Mouse (Mus musculus) G1E (cell line): Measurements from ENCODE around the gene H2-DMb1. TPM values are rescaled to one million over a fixed set of nuclear protein-coding genes. Genes with fewer than 3 reads are reported as not detected.

Experiments
- ATAC-seq: 2 replicates; pipeline ENCODE4 v1.8.0; 2016; ENCODE audit warnings: mild to moderate bottlenecking; ENCODE audit not compliant: insufficient number of reproducible peaks, poor library complexity, low FRiP score, severe bottlenecking; ENCODE audit errors: extremely low read depth
- DNase-seq: peaks from one replicate; pipeline ENCODE4 v3.0.0; 2012; ENCODE audit warnings: low spot score
- H3K27me3 ChIP-seq: 2 replicates; pipeline ENCODE4 v1.6.1; 2012; ENCODE audit warnings: mild to moderate bottlenecking, low read length, inconsistent platforms; ENCODE audit not compliant: insufficient read depth
- H3K36me3 ChIP-seq: replicated peaks from 2 replicates; pipeline ENCODE3; 2012; ENCODE audit warnings: mild to moderate bottlenecking, inconsistent platforms
- H3K4me1 ChIP-seq: 2 replicates; pipeline ENCODE4 v1.6.1; 2012; ENCODE audit warnings: low read depth, low read length, inconsistent platforms, mixed read lengths; ENCODE audit not compliant: insufficient read depth
- H3K4me3 ChIP-seq: 2 replicates; pipeline ENCODE4 v1.5.1; 2012; ENCODE audit warnings: low read depth, mild to moderate bottlenecking, inconsistent platforms, low read length, moderate library complexity, mixed read lengths
- H3K9me3 ChIP-seq: replicated peaks from 2 replicates; pipeline ENCODE4 v1.6.1; 2012; ENCODE audit warnings: inconsistent platforms
- CTCF ChIP-seq: IDR thresholded peaks from 2 replicates; pipeline ENCODE4 v1.5.1; 2012; ENCODE audit warnings: low read depth, low read length, inconsistent platforms, mixed read lengths
- GATA1 ChIP-seq: IDR thresholded peaks from 2 replicates; pipeline ENCODE4 v1.6.1; 2012; ENCODE audit warnings: borderline replicate concordance, low read length, inconsistent platforms, mixed read lengths
- GATA2 ChIP-seq: IDR thresholded peaks from 2 replicates; pipeline ENCODE4 v1.6.1; 2012; ENCODE audit warnings: low read depth, low read length, inconsistent platforms, borderline replicate concordance
- POLR2AphosphoS5 ChIP-seq: IDR thresholded peaks from 2 replicates; pipeline ENCODE4 v1.6.1; 2012; ENCODE audit warnings: low read depth, low read length, inconsistent platforms; ENCODE audit not compliant: insufficient replicate concordance
- TAL1 ChIP-seq: conservative IDR thresholded peaks from 2 replicates; pipeline ENCODE4 v1.6.1; 2012; ENCODE audit warnings: low read depth, low read length, inconsistent platforms, mixed read lengths
- polyA plus RNA-seq: library from polyadenylated mRNA; stranded (reverse); fragments of >175 nt; gene quantifications from 2 replicates; pipeline ENCODE4 v1.2.3, GENCODE M21; 2012
- total RNA-seq, 2 experiments: library from RNA; stranded (forward) in 1 of 2; stranded (reverse) in 1 of 2; fragments of 200-1000 nt in 1 of 2; fragments of >200 nt in 1 of 2; fragmentation: Nextera tagmentation in 1 of 2; gene quantifications; 2 replicates each; pipeline ENCODE4 v1.2.3; 2014 to 2017

The H2-DMb1 gene
- total and polyA plus RNA-seq, 3 experiments: 0.10 to 0.44 TPM; not detected in 1

GRCm38 (mm10) chr17:34135297-34136224 lies 17.3 kb upstream of the H2-DMb1 start:
- Histone ChIP-seq H3K4me3 (peak overlapping the region; percentile 60; the same call in 1 of the 2 replicates), H3K4me1 (peaks cover 15% of the 10 kb centered on the region), H3K9me3 (no peaks in the 10 kb centered on the region), H3K27me3 (peaks cover 66% of the 10 kb centered on the region), H3K36me3 (no peaks in the 10 kb centered on the region)
- TF ChIP-seq TAL1 (no peak), GATA1 (no peak), CTCF (peak; percentile 97)
- ATAC-seq (peak; percentile 98), DNase-seq (peak; percentile 92)

GRCm38 (mm10) chr17:34137601-34138000 lies 15.3 kb upstream of the H2-DMb1 start:
- no peak for DNase-seq
- H3K36me3 ChIP-seq: no peaks in the 10 kb centered on the region
- no peak for TF ChIP-seq GATA1
- TF ChIP-seq TAL1: no peak
- TF ChIP-seq POLR2AphosphoS5: no peak
- no peak for TF ChIP-seq GATA2
- TF ChIP-seq CTCF: no peak
- no peak overlapping the region for H3K4me3 ChIP-seq
- no peak for ATAC-seq
- peaks cover 15% of the 10 kb centered on the region for H3K4me1 ChIP-seq
- H3K9me3 ChIP-seq: no peaks in the 10 kb centered on the region
- H3K27me3 ChIP-seq: peaks cover 73% of the 10 kb centered on the region

- H3K27me3 ChIP-seq: peaks cover 71% of the 10 kb centered on the region
- peaks cover 21% of the 10 kb centered on the region for H3K4me1 ChIP-seq
- TF ChIP-seq TAL1 (no peak), CTCF (no peak), POLR2AphosphoS5 (no peak), GATA2 (no peak)
- no peak overlapping the region for H3K4me3 ChIP-seq
- H3K36me3 ChIP-seq: no peaks in the 10 kb centered on the region
- DNase-seq: no peak
- no peaks in the 10 kb centered on the region for H3K9me3 ChIP-seq
- ATAC-seq: no peak
Measured at GRCm38 (mm10) chr17:34138655-34139054, 14.2 kb upstream of the H2-DMb1 start.

- H3K36me3 ChIP-seq: no peaks in the 10 kb centered on the region
- no peak overlapping the region for H3K4me3 ChIP-seq
- H3K4me1 ChIP-seq: peaks cover 18% of the 10 kb centered on the region
- H3K9me3 ChIP-seq: no peaks in the 10 kb centered on the region
- peaks cover 66% of the 10 kb centered on the region for H3K27me3 ChIP-seq
- DNase-seq: no peak
- TF ChIP-seq GATA1: no peak
- TF ChIP-seq TAL1: no peak
- no peak for TF ChIP-seq CTCF
- no peak for TF ChIP-seq POLR2AphosphoS5
- no peak for TF ChIP-seq GATA2
- ATAC-seq: no peak
Measured at GRCm38 (mm10) chr17:34139416-34139815, 13.5 kb upstream of the H2-DMb1 start.

GRCm38 (mm10) chr17:34140240-34140639 lies 12.6 kb upstream of the H2-DMb1 start:
- DNase-seq (no peak), ATAC-seq (no peak)
- Histone ChIP-seq H3K27me3 (peaks cover 69% of the 10 kb centered on the region), H3K4me3 (no peak overlapping the region), H3K4me1 (peaks cover 13% of the 10 kb centered on the region), H3K36me3 (no peaks in the 10 kb centered on the region), H3K9me3 (no peaks in the 10 kb centered on the region)
- TF ChIP-seq GATA1 (no peak), CTCF (no peak), GATA2 (no peak), POLR2AphosphoS5 (no peak), TAL1 (no peak)

- Histone ChIP-seq H3K9me3 (no peaks in the 10 kb centered on the region), H3K4me1 (peaks cover 6% of the 10 kb centered on the region), H3K4me3 (no peak overlapping the region), H3K36me3 (no peaks in the 10 kb centered on the region), H3K27me3 (peaks cover 66% of the 10 kb centered on the region)
- no peak for ATAC-seq
- TF ChIP-seq TAL1 (no peak), POLR2AphosphoS5 (no peak), GATA1 (no peak), CTCF (no peak), GATA2 (no peak)
- no peak for DNase-seq
Measured at GRCm38 (mm10) chr17:34141448-34141847, 11.4 kb upstream of the H2-DMb1 start.
